Mouse (Mus musculus): ENCODE data around the gene Eef1akmt1.
A peak's percentile ranks its signal among the peaks of the same experiment; 100 is the strongest.

- TF ChIP-seq CTCF (IDR thresholded peaks at IDR 0.05; ENCODE audit: low read depth, low read length): peak; percentile 91
- no peak for TF ChIP-seq POLR2A (IDR thresholded peaks at IDR 0.05; ENCODE audit: borderline replicate concordance, low read depth, low read length)
Measured at GRCm38 (mm10) chr14:57533214-57533613, 38.2 kb downstream of the Eef1akmt1 start.

Measured in bone marrow macrophage, adult 2 months (primary cell).